Mouse (Mus musculus) kidney, adult 2 months (tissue): ENCODE data around the gene Eml4. TPM values are rescaled to one million over a fixed set of nuclear protein-coding genes. Genes with fewer than 3 reads are reported as not detected.
A peak's percentile ranks its signal among the peaks of the same experiment; 100 is the strongest.

Experiments used
- DNase-seq: peaks from one replicate; pipeline ENCODE4 v3.0.0; 2021
- H3K27ac ChIP-seq: fragments of 200-500 bp; 2 replicates; pipeline ENCODE4 v1.5.1; 2012; ENCODE audit warnings: low read depth, low read length, control low read depth, inconsistent platforms; ENCODE audit not compliant: insufficient read depth
- H3K27me3 ChIP-seq: fragments of 200-500 bp; replicated peaks from 2 replicates; pipeline ENCODE4 v1.6.1; 2012; ENCODE audit warnings: mild to moderate bottlenecking, moderate library complexity, low read length, inconsistent platforms; ENCODE audit not compliant: control insufficient read depth, insufficient read depth
- H3K36me3 ChIP-seq: fragments of 200-500 bp; 2 replicates; pipeline ENCODE4 v1.6.1; 2012; ENCODE audit warnings: mild to moderate bottlenecking, moderate library complexity, low read length, inconsistent platforms; ENCODE audit not compliant: control insufficient read depth, insufficient read depth
- H3K4me1 ChIP-seq: fragments of 200-500 bp; 2 replicates; pipeline ENCODE4 v1.6.1; 2011; ENCODE audit warnings: low read length; ENCODE audit not compliant: control insufficient read depth, insufficient read depth
- H3K4me3 ChIP-seq: fragments of 200-500 bp; 2 replicates; pipeline ENCODE4 v1.5.1; 2011; ENCODE audit warnings: mild to moderate bottlenecking, low read depth, low read length, control low read depth; ENCODE audit not compliant: insufficient read depth
- CTCF ChIP-seq: fragments of 200-500 bp; conservative IDR thresholded peaks from 2 replicates; pipeline ENCODE4 v1.5.1; 2011; ENCODE audit warnings: low read depth, mild to moderate bottlenecking, control low read depth, low read length, moderate library complexity, mixed read lengths; ENCODE audit not compliant: insufficient read depth, insufficient read length
- POLR2A ChIP-seq: fragments of 200-500 bp; IDR thresholded peaks from one replicate; pipeline ENCODE4 v1.6.1; 2011; ENCODE audit warnings: low read depth, low read length, control low read depth
- WGBS: fragments of 180-500 bp; shearing (Covaris S2); methylation state at CpG from one replicate; pipeline ENCODE4 v1.1.7; 2018; 5-methylcytosine and 5-hydroxymethylcytosine counted together
- polyA plus RNA-seq: library from polyadenylated mRNA; depleted of rRNA; stranded (reverse); fragments of >200 nt; gene quantifications from 2 replicates; pipeline ENCODE4 v1.2.3, GENCODE M21; 2012

Gene Eml4
- polyA plus RNA-seq, 1 experiment, result 7.1 TPM

- Histone ChIP-seq H3K36me3 (no peaks in the 10 kb centered on the region), H3K27me3 (no peaks in the 10 kb centered on the region), H3K4me1 (no peaks in the 10 kb centered on the region), H3K27ac (no peak overlapping the region), H3K4me3 (no peak overlapping the region)
- DNase-seq, result no peak
- TF ChIP-seq POLR2A, result no peak
- no peak for TF ChIP-seq CTCF
- WGBS, result 71% methylated on average over 6 of the region's 6 CpGs
Observed at GRCm38 (mm10) chr17:83466697-83467251, 116.0 kb downstream of the Eml4 start.

GRCm38 (mm10) chr17:83469586-83469985, 118.9 kb downstream of the Eml4 start:
- Histone ChIP-seq H3K27ac (no peak overlapping the region), H3K4me3 (no peak overlapping the region), H3K27me3 (no peaks in the 10 kb centered on the region), H3K4me1 (no peaks in the 10 kb centered on the region), H3K36me3 (no peaks in the 10 kb centered on the region)
- WGBS, result 94% methylated on average over 2 of the region's 2 CpGs
- TF ChIP-seq CTCF, result no peak
- no peak for TF ChIP-seq POLR2A
- DNase-seq, result no peak

- Histone ChIP-seq H3K36me3 (no peaks in the 10 kb centered on the region; the same call in none of the 2 replicates), H3K4me1 (no peaks in the 10 kb centered on the region), H3K27me3 (no peaks in the 10 kb centered on the region), H3K27ac (no peak overlapping the region), H3K4me3 (no peak overlapping the region)
- WGBS, result 95% methylated on average over 12 of the region's 12 CpGs
- no peak for DNase-seq
- TF ChIP-seq POLR2A (no peak), CTCF (no peak)
Observed at GRCm38 (mm10) chr17:83477089-83477488, 126.4 kb downstream of the Eml4 start.

- TF ChIP-seq POLR2A (no peak), CTCF (no peak)
- no peaks in the 10 kb centered on the region; the same call in none of the 2 replicates for H3K36me3 ChIP-seq
- 92% methylated on average over 7 of the region's 7 CpGs for WGBS
- H3K4me3 ChIP-seq, result no peak overlapping the region
- H3K4me1 ChIP-seq, result no peaks in the 10 kb centered on the region
- DNase-seq, result peak; percentile 17
- no peak overlapping the region for H3K27ac ChIP-seq
- H3K27me3 ChIP-seq, result no peaks in the 10 kb centered on the region
Observed at GRCm38 (mm10) chr17:83481551-83481950, 130.8 kb downstream of the Eml4 start.

GRCm38 (mm10) chr17:83482817-83483536, 132.2 kb downstream of the Eml4 start:
- H3K4me1 ChIP-seq, result no peaks in the 10 kb centered on the region
- H3K27me3 ChIP-seq, result no peaks in the 10 kb centered on the region
- DNase-seq, result peak; percentile 47
- WGBS, result 73% methylated on average over 7 of the region's 7 CpGs
- H3K36me3 ChIP-seq, result no peaks in the 10 kb centered on the region; the same call in none of the 2 replicates
- H3K27ac ChIP-seq, result no peak overlapping the region
- TF ChIP-seq CTCF, result no peak
- no peak overlapping the region for H3K4me3 ChIP-seq

GRCm38 (mm10) chr17:83483784-83484183, 133.1 kb downstream of the Eml4 start:
- 86% methylated on average over 2 of the region's 2 CpGs for WGBS
- H3K36me3 ChIP-seq, result no peaks in the 10 kb centered on the region; the same call in 1 of the 2 replicates
- H3K4me1 ChIP-seq, result no peaks in the 10 kb centered on the region
- TF ChIP-seq CTCF (no peak), POLR2A (no peak)
- H3K27ac ChIP-seq, result no peak overlapping the region
- H3K27me3 ChIP-seq, result no peaks in the 10 kb centered on the region
- no peak for DNase-seq
- H3K4me3 ChIP-seq, result no peak overlapping the region

- Histone ChIP-seq H3K27ac (no peak overlapping the region), H3K4me3 (no peak overlapping the region), H3K36me3 (no peaks in the 10 kb centered on the region), H3K27me3 (no peaks in the 10 kb centered on the region), H3K4me1 (no peaks in the 10 kb centered on the region)
- TF ChIP-seq CTCF, result no peak
- TF ChIP-seq POLR2A, result no peak
- 57% methylated on average over 3 of the region's 3 CpGs for WGBS
- DNase-seq, result no peak
Observed at GRCm38 (mm10) chr17:83487762-83488161, 137.0 kb downstream of the Eml4 start.
